Mouse (Mus musculus) right cerebral cortex, postnatal 4 days (tissue): ENCODE data around the gene Sowahb.
"Not testable (repeated sequence)": the region's sequence is repeated elsewhere in the genome, so short reads cannot be mapped to it uniquely, and the experiment has no call there.

ENCODE experiments used
- DNase-seq: peaks from one replicate; pipeline ENCODE4 v3.0.0-alpha.2; 2022

The Sowahb gene

DNA sequence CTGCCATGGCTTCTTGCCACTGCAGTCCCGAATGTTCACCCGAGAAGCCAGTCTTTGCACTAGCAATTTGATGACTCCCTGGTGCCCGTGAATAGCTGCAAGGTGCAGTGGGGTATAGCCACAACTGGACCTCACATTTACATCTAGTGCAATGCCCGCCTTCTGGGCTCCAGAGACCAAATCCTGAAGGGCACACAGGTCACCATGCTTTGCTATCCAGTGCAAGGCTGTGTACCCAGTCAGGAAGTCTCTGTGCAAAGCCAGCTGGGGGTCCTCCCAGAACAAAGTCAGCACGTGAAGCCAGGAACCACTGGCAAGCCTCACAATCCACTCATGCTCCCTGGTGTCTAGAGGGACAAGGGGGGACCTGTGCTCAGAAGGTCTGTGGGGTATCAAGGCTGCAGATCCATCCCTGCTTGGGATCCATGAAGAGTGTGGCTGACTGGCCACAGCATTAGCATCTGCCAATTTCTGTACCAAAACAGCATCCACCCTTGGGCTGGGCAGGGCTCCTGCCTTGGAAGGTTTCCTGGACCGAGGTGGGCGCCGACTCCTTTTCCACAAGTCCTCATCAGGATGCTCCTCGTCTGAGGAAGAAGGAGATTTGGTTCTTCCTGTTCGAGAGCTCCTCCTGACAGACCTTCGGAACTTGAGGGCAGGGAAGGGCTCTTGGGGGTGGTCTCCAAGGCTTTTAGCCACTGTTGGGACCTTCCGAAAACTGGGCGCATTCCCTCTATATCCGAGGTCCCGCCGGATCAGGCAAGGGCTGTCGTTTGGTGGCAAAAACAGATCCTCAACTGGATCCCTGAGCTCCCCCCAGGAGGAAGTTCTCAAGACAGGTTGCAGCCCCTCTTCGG, 1.8 kb downstream of the Sowahb start:
- no peak for DNase-seq

DNA sequence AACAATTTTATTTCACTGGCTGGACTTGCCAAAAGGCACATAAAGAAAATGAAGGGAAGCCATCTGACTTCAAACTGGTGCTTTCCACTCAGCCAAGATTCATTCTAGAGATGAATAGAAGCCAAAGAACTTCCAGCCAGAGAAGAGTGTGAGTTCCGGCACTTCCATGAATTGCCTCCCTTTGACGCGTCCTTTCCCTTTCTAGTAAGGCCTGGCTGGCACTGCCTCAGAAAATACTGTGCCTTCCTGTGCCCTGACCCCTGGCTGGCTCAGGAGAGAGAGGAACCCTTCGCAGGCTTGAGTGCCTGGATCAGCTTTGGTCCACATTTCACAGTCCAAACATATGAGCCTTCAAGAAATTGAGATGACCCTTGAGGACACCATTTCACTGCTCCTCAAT, 2.8 kb downstream of the Sowahb start:
- DNase-seq: no peak

DNA sequence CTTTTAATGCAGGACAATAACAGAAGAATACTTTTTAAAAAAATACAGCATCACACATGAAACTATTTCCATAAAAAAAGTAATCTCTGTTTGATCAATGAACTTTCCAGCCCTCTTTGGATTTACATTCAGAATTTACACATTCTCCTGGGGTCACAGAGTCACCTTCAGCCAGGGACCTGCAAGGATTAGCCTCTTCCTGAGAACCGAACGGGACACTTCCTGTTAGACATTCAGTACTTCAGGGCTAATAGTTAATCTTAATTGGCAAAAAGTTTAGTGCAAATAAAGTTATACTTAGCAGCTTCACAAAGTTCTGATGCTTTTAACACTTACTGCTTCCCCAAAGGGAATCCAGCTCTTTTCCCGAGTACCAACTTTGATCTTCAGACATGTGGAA, 3.5 kb downstream of the Sowahb start:
- no peak for DNase-seq

DNA sequence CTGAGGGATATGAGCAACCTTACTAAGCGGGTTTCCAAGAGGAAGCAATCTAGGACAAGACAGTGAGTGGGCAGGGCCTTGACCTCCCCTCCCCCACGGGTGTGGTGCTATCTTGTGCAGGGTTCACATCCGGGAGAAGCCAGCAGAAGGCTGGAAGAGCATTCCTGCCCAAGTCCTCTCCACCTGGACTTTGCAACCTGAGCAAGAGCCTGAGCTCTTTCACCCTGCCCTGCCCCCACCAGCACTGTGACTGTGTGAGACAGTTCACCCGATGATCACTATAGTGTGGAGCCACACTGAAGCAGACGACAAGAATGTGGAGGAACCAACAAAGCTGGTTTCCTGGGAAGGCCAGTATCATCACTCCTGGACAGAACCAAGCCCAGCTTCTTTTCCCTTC, 4.7 kb downstream of the Sowahb start:
- DNase-seq: no peak

DNA sequence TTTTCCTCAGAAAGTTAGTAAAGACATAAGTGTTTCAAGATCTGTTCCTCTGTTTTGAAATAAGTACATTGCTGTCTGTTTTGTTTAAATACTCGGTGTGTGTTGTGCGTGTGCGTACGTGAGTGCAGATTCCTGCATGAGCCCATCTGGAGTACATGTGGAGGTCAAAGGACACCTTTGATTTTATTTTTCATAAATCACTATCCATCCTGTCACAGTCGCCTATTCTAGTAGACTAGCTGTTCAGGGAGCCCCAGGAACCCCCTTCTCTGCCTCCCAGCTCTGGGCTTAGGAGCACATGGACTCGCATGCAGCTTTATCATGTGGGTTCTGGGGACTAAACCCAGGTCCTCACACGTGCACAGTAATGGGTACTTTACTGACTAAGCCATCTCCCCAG, 8.6 kb downstream of the Sowahb start:
- no peak for DNase-seq

DNA sequence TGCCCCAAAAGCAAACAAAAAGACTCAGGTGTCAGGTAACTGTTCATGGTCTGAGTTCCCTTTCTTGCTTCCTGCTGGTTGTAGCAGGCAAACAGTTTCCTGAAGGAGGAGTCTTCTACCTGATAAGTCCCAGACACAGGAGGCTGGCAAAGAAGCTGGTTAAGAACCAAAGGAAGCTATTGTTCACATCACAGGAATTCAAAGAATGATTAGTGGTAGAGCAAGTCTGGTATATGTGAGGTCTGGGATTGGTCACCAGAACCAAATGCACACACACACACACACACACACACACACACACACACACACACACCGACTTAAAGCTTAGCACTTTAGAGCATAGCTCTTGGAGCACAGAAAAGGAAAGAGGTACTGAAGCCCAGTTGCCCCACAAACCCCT, 9.5 kb downstream of the Sowahb start:
- no peak for DNase-seq

DNA sequence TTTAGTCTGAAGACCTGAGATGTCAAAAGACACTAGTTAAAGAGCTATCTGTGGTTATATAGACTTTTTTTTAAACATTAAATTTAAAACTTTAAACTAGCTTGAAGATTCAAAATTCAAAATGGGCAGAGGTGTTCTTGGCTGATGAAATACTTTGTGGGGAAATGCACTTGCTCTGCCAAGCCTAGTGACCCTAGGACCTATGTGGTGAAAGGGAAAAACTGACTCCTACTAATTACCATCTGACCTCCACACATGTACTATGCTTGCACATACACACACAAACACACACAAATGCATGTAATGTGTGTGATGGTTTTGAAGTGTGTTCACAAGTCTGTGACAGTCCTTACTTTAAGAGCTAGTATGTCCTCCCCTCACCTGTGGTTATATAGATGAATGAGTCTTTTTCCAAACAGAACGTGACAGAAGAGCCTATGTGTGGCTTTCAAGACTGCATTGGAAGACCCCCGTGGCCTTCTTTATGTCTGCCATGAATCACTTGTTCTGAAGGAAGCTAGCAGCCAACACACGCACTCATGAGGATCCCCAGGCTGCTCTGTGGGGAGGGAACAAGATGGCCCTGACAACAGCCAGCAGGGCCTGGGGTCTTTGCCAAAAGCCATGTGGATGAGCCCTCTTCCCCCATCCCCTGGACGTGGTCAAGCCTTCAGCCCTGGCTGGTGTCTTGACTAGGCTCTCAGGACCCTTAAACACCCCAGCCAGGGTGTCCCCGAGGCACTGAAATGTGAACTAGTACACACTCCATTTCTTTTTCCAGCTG, 11.5 kb downstream of the Sowahb start:
- no peak for DNase-seq

DNA sequence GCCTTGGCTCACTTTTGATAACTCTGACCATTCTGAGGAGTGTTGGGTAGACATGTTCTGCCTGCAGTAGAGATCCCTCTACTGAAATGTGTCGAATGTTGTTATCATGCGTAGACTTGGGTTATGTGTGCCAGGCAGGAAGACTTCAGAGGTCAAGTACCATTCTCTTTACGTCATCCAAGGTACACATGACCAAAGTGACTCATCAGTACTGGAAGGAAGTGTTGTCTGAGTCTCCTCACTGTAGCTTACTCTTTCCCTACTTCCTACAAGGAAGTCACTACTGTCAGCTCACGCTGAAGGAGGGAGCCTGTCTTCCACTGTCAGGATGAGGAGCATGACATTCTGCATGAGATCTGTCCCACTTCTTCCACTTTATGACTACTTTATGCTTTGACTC, 12.2 kb downstream of the Sowahb start:
- no peak for DNase-seq

DNA sequence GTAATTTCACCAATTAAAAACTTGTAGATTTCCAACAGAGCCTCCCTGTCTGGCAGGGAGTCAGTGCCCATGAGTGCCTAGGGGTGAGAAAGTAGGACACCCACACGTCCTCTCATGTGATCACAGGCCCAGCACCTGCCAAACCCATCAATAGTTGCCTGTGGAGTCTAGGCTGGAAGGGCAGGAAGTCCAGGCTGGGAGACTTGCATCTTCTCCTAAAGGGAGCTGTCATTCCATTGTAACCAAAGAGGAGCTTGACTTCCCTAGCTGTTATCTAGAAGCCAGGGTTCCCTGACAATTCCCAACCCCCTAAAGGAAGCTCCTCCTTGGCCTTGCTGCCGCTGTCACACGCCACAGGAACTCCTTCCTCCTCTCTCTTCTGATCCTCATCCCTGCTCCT, 14.0 kb downstream of the Sowahb start:
- no peak for DNase-seq

DNA sequence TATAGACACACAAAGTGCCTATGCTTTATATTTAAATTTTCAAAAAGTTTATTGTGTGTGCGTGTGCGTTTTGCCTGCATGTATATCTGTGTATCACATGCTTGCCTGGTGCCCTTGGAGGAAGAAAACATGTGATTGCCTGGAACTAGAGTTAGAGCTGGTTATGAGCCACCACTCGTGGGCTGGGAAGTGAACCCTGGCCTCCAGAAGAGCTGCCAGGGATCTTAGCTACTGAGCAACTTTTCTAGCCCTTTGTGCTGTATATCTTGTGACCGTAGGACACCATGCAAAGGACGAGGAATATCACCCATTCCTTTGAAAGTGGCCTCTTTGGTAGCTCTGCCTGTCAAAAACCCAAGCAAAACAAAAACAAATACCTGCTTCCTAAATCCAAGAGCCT, 14.4 kb downstream of the Sowahb start:
- no peak for DNase-seq

DNA sequence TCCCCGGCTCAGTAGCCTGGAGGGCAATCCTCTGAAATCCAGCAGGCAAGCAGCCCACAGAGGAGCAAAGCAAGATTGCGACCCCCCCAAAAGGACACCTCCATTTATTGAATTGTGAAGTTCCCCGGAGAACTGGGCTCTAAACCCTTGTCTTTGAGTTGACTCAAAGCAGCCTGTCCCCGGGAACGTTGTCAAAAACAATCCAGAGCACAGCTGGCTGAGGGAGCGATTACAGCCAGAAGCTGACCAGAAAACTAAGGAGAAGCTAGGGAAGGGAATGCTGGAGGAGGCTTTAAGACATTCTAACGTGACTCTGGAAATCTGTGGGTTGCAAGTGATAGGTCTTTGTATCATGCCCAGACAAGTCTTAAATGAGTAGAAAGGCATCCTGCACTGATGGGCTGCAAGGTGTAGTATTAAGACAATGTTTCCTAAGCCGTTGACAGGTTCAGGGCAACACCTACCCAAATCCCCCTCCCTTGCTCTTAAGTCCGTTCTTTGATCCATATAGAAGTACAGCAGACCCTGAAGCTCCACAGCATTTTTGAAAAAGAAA, 17.6 kb downstream of the Sowahb start:
- DNase-seq: no peak

DNA sequence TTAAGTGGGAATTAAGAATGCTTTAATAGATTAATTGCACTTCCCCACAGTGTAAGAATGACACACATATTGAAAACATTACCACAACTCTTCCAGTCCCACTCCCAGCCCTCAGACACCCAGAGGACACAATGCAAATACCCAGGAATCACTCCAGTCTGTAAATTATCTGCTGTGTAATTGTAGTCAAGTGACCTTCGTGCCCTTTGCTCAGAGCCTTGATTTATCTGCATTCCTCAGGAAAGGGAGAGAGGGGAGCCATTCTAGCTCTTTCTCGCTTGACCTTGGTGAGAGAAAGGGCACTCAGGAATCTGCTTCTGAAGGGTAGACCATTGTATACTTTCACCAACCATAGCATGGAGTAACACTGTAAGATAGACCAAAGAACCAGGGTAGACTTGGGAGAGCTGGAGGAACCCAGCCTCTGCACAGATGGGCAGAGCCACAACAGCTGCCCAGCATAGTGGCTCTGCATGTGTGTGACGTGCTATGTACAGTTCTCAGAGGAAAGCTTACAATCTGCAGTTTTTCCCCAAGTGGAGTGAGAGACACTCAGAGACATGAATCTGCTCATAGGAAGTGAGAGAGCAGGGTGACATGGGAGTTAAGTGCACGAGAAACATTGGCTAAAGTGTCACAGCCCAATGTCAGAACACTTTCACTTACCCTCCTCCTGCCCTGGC, 18.2 kb downstream of the Sowahb start:
- no peak for DNase-seq

DNA sequence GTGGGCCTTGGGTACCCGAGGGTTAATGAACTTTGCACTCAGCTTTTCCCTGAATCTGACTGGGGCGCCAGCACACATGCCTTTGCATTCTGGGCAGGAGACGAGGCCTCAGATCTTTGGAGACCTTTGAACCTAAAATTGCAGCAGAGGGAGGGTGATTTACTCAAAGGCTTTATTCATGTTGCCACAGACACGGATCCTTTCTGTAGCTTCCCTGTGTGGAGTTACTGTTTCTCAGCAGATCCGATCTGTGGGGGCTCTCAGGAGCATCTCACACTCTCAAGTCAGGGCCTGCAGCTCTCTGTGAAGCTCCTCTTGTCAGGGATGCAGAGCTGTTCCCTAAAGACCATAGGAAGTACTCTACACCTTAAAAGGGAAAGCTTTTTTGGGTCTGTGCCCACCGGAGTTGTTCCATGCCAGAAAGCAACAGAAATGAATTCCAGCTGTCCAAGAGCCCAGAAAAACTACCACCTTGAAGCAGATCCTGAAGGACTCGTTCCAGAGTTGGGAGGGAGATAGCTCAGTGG, 20.0 kb downstream of the Sowahb start:
- peak; percentile 40 for DNase-seq

DNA sequence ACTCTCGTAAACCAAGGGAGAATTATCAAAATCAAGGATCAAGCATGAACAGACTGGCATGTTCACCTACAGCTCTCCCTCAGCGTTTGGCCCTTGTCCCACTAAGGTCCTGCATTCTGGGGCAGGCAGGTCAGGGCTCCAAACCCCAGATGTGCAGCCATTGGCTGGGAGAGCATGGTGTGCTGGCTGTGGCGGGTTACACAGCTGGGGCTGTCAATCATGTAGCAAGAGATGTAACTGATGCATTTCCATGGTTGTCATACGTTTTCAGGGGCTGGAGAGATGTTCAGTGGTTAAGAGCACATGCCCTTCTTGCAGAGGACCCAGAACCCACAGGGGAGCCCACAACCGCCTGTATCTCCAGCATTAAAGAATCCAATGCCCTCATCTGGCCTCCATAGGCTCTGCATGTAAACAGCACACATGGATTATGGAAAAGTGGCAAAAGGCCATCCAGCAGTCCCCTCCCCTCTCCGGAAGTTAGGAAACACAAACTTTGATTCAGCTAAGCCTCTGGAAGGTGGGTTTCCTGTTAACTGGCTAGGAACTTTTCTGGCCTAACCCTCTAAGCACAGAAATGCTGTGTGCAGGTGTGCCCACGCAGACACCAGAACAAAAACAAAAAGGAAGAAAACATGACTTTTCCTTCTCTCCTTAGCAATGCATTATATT, 22.6 kb downstream of the Sowahb start:
- DNase-seq: no peak

DNA sequence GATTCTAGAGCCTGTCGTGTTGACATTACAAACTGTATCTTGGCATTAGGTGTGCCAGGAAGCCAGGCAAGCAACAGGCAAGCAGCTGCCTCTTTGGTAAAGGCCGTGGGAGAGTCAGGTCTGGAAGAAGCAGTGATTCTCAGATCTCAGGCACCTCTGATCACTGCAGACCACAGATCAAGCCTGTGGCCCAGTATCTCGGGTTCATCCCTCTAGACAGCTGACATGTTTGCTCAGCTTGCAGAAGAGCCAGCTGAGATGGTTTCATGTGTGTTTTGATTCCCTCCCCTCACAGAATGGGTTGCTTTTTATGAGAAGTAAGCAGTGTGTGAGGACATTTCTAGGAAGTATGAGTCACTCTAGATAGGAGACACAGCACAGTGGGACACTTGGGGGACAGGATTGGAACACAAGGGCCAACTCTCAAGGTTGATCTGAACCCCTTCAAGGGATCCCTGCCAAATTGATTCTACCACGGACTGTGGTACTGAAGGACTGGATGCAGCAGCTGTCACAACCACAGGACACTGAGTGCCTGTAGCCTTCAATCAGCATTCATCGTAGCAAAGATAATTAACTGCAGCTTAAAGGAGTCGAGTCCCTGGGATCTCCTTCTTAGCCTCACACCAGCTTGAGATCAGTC, 24.7 kb downstream of the Sowahb start:
- DNase-seq: no peak

DNA sequence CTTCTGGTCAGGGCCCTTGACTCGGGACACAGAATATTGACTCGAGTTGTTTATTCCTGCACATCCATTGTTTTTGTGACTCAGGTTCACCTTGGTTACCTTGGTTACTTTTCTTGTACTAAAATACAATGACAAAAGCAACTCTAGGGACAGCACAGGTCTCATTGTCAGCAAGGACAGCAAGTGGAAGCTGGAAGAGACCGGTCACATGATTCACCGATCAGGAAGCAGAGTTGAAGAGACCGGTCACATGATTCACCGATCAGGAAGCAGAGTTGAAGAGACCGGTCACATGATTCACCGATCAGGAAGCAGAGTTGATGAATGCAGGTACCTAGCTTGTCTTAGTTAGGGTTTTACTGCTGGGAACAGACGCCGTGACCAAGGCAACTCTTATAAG, 25.6 kb downstream of the Sowahb start:
- DNase-seq: not testable (repeated sequence)

DNA sequence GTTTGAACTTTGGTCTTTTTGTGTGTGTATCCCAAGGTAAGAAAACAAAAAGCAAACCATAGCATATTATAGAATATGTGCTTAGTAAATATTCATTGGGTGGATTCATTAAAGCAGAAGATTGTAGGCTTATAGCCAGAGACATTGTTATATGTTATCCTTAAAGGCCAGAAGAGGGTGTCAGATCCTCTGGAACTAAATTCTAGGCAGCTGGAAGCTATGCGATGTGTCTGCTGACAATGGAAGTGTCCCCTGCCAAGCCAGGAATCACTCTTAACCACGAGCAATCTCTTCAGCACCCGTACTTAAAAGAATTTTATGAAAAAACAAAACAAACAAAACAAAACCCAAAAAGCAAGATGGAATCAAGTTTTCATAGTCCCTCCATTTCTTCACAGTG, 27.1 kb downstream of the Sowahb start:
- DNase-seq: no peak

DNA sequence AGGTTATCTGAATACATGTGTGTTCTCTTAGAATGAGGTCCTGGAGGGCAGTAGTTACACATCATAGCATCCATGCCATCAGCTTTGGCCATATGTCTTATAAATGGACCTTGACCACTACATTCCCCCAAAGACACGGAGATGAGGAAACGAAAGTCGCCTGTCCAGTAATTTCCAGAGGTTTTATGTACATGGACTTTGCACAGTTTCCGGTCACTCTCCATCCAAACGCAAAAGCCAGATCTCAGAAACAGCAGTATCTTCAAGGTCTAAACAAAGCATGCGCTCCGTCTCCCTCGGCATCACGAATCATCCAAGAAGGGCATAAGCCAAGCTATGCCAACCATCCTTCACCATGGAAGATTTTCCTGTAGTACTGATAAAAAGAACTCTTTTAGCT, 36.6 kb downstream of the Sowahb start:
- DNase-seq: no peak

DNA sequence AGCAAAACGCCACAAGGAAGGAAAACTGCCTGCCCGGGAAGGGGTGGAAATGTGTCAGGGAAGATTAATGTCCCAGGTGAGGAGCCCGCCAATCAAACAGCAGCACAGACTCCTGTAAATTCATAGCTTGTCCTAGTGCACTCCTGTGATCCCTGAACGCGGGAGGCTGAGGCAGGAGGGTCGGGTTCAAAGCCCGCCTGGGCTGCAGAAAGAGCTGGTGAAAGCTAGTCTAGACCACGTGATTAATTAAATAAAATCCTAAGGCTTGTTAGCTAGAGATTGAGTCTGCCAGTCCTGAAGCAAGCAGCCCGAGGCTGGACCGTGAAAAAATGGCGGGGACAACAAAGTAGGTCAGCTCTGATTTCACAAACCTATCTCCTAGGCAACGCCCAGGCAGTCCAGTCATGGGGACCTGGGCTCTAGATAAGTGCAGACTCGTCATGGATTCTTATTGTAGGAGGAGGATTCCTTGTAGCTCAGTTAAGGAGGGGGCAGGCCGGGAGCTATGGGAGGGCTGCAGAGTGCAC, 38.9 kb downstream of the Sowahb start:
- DNase-seq: no peak

DNA sequence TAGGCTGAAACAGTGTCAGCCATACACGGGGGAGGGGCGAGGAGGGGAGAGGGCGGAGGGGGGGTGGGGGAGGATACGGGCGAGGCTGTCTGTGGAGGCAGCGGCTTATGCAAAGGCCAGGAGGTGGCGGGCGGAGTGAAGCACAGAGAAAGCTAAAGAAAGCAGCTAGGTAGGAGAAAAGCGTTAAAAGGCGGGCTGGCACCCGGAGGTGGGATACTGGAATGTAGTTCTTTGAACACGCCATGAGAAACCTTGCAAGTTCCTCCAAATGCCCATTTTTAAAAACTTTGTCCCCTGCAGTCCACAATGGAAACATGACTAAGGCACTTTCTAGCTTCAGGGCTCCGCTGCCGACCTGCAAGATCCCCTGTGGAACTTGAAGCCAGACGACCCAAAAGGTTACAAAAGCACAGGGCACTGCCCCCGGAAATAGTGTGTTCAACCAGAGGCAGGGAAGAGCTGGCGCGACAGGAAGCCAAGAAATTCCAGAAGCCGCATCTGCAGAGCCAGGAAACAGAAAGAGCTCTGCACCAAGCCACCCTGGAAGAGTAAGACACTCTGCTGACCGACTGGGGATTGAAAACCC, 39.5 kb downstream of the Sowahb start:
- DNase-seq: peak; percentile 12

DNA sequence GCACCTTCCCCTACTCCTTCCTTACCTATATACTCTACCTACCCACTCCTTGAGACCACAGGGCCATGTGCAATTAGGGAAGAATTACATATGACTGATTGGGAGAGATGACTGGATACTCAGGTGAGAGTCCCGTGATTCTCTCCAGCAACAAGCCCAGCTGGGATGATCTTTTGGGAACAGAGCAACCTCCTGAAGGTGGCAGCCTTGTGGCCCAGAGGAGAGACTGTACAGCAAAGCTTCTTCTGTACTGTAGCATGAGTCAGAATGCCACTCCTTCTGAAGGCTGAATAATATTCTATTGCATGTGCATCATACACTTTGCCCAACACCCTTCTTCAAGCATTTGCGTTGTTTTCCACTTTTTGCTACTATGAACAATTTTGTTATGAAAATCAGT, 42.2 kb downstream of the Sowahb start:
- no peak for DNase-seq
